Mouse (Mus musculus) midbrain, embryonic 12.5 days (tissue): ENCODE measurements around the gene Nif3l1. TPM values are rescaled to one million over a fixed set of nuclear protein-coding genes. Genes with fewer than 3 reads are reported as not detected.
A peak's percentile ranks its signal among the peaks of the same experiment; 100 is the strongest.

ENCODE experiments used
- ATAC-seq: fragments of 200-750 bp; cut with Nextera tagmentation; 2 replicates; pipeline ENCODE4 v1.8.0; 2017; ENCODE audit warnings: low read depth, moderate TSS enrichment, moderate library complexity; ENCODE audit not compliant: low FRiP score
- H3K27ac ChIP-seq: fragments of 300-500 bp; sonication (generic); replicated peaks from 2 replicates; pipeline ENCODE4 v1.5.1; 2016; ENCODE audit warnings: mild to moderate bottlenecking
- H3K27me3 ChIP-seq: fragments of 300-500 bp; sonication (generic); 2 replicates; pipeline ENCODE4 v1.6.1; 2016; ENCODE audit warnings: mild to moderate bottlenecking
- H3K36me3 ChIP-seq: fragments of 300-500 bp; sonication (generic); 2 replicates; pipeline ENCODE4 v1.6.1; 2016
- H3K4me1 ChIP-seq: fragments of 300-500 bp; sonication (generic); 2 replicates; pipeline ENCODE4 v1.6.1; 2016
- H3K4me2 ChIP-seq: fragments of 300-500 bp; sonication (generic); replicated peaks from 2 replicates; pipeline ENCODE4 v1.6.1; 2016; ENCODE audit warnings: mild to moderate bottlenecking, moderate library complexity
- H3K4me3 ChIP-seq: fragments of 300-500 bp; sonication (generic); 2 replicates; pipeline ENCODE4 v1.5.1; 2016; ENCODE audit warnings: mild to moderate bottlenecking
- H3K9ac ChIP-seq: fragments of 300-500 bp; sonication (generic); replicated peaks from 2 replicates; pipeline ENCODE4 v1.6.1; 2016; ENCODE audit warnings: mild to moderate bottlenecking, moderate library complexity
- H3K9me3 ChIP-seq: fragments of 300-500 bp; sonication (generic); 2 replicates; pipeline ENCODE4 v1.6.1; 2016; ENCODE audit warnings: mild to moderate bottlenecking
- WGBS: fragments of 180-500 bp; shearing (Covaris S2); methylation state at CpG from one replicate; pipeline ENCODE4 v1.1.7; 2016; 5-methylcytosine and 5-hydroxymethylcytosine counted together
- polyA plus RNA-seq: library from polyadenylated mRNA; unstranded; fragments of >200 nt; fragmentation: Nextera tagmentation; extraction: Ambion mirVana; gene quantifications from 2 replicates; pipeline ENCODE4 v1.2.1, GENCODE M21; 2016

Gene Nif3l1
- polyA plus RNA-seq, 1 experiment from 2014 or later, result 61.8 TPM

GRCm38 (mm10) chr1:58458867-58459266 is 13.9 kb downstream of the Nif3l1 start:
- Histone ChIP-seq H3K9me3 (no peaks in the 10 kb centered on the region), H3K36me3 (peaks cover 92% of the 10 kb centered on the region), H3K4me1 (no peaks in the 10 kb centered on the region), H3K4me2 (no peak overlapping the region), H3K27me3 (no peaks in the 10 kb centered on the region), H3K27ac (no peak overlapping the region), H3K4me3 (no peak overlapping the region), H3K9ac (no peak overlapping the region)
- WGBS, result 86% methylated on average over 2 of the region's 2 CpGs
- ATAC-seq, result no peak

GRCm38 (mm10) chr1:58460566-58460965 is 15.6 kb downstream of the Nif3l1 start:
- H3K9ac ChIP-seq, result no peak overlapping the region
- no peak for ATAC-seq
- H3K27ac ChIP-seq, result no peak overlapping the region
- H3K9me3 ChIP-seq, result no peaks in the 10 kb centered on the region
- no peak overlapping the region for H3K4me3 ChIP-seq
- no peaks in the 10 kb centered on the region for H3K4me1 ChIP-seq
- no peaks in the 10 kb centered on the region for H3K27me3 ChIP-seq
- no peak overlapping the region for H3K4me2 ChIP-seq
- peaks cover 92% of the 10 kb centered on the region for H3K36me3 ChIP-seq
- 98% methylated on average over 3 of the region's 3 CpGs for WGBS

- no peak overlapping the region for H3K4me3 ChIP-seq
- no peak overlapping the region for H3K27ac ChIP-seq
- no peak overlapping the region for H3K4me2 ChIP-seq
- no peak overlapping the region for H3K9ac ChIP-seq
- H3K27me3 ChIP-seq, result no peaks in the 10 kb centered on the region
- ATAC-seq, result no peak
- no peaks in the 10 kb centered on the region for H3K9me3 ChIP-seq
- 92% methylated on average over 2 of the region's 2 CpGs for WGBS
- H3K36me3 ChIP-seq, result peaks cover 78% of the 10 kb centered on the region
- no peaks in the 10 kb centered on the region for H3K4me1 ChIP-seq
Measured at GRCm38 (mm10) chr1:58463935-58464334, 19.0 kb downstream of the Nif3l1 start.

- no peaks in the 10 kb centered on the region for H3K9me3 ChIP-seq
- no peak overlapping the region for H3K4me2 ChIP-seq
- H3K36me3 ChIP-seq, result peaks cover 78% of the 10 kb centered on the region
- H3K4me3 ChIP-seq, result no peak overlapping the region
- 92% methylated on average over 4 of the region's 4 CpGs for WGBS
- no peaks in the 10 kb centered on the region for H3K27me3 ChIP-seq
- ATAC-seq, result no peak
- H3K27ac ChIP-seq, result no peak overlapping the region
- H3K9ac ChIP-seq, result no peak overlapping the region
- no peaks in the 10 kb centered on the region for H3K4me1 ChIP-seq
Measured at GRCm38 (mm10) chr1:58465042-58465441, 20.1 kb downstream of the Nif3l1 start.

- Histone ChIP-seq H3K9ac (no peak overlapping the region), H3K27ac (no peak overlapping the region), H3K4me3 (no peak overlapping the region), H3K4me2 (no peak overlapping the region), H3K36me3 (peaks cover 79% of the 10 kb centered on the region), H3K27me3 (no peaks in the 10 kb centered on the region), H3K4me1 (no peaks in the 10 kb centered on the region), H3K9me3 (no peaks in the 10 kb centered on the region)
- ATAC-seq, result no peak
- 89% methylated on average over 4 of the region's 4 CpGs for WGBS
Measured at GRCm38 (mm10) chr1:58465561-58465960, 20.6 kb downstream of the Nif3l1 start.

GRCm38 (mm10) chr1:58475662-58476061 is 30.7 kb downstream of the Nif3l1 start:
- WGBS, result 96% methylated on average over 8 of the region's 8 CpGs
- H3K36me3 ChIP-seq, result peaks cover 79% of the 10 kb centered on the region
- no peak for ATAC-seq

GRCm38 (mm10) chr1:58482647-58483046 is 37.7 kb downstream of the Nif3l1 start:
- WGBS, result 93% methylated on average over 4 of the region's 4 CpGs
- H3K9me3 ChIP-seq, result no peaks in the 10 kb centered on the region
- no peak overlapping the region for H3K4me2 ChIP-seq
- no peaks in the 10 kb centered on the region for H3K4me1 ChIP-seq
- no peak overlapping the region for H3K9ac ChIP-seq
- H3K36me3 ChIP-seq, result peaks cover 78% of the 10 kb centered on the region
- H3K27me3 ChIP-seq, result no peaks in the 10 kb centered on the region
- no peak overlapping the region for H3K4me3 ChIP-seq
- no peak for ATAC-seq
- H3K27ac ChIP-seq, result no peak overlapping the region

More at GRCm38 (mm10) chr1:58475662-58476061, 30.7 kb downstream of the Nif3l1 start:
- no peaks in the 10 kb centered on the region for H3K27me3 ChIP-seq
- H3K4me3 ChIP-seq, result no peak overlapping the region
- H3K4me1 ChIP-seq, result no peaks in the 10 kb centered on the region
- no peak overlapping the region for H3K4me2 ChIP-seq
- no peaks in the 10 kb centered on the region for H3K9me3 ChIP-seq
- no peak overlapping the region for H3K27ac ChIP-seq
- H3K9ac ChIP-seq, result no peak overlapping the region

GRCm38 (mm10) chr1:58495603-58496002 is 50.7 kb downstream of the Nif3l1 start:
- H3K9ac ChIP-seq, result no peak overlapping the region
- no peak for ATAC-seq
- H3K36me3 ChIP-seq, result peaks cover 87% of the 10 kb centered on the region
- no peak overlapping the region for H3K4me3 ChIP-seq
- no peak overlapping the region for H3K27ac ChIP-seq
- no peaks in the 10 kb centered on the region for H3K4me1 ChIP-seq
- 94% methylated on average over 6 of the region's 6 CpGs for WGBS
- H3K4me2 ChIP-seq, result no peak overlapping the region
- H3K27me3 ChIP-seq, result no peaks in the 10 kb centered on the region
- no peaks in the 10 kb centered on the region for H3K9me3 ChIP-seq

- no peak for ATAC-seq
- H3K27ac ChIP-seq, result no peak overlapping the region
- peaks cover under 1% of the 10 kb centered on the region; the same call in 1 of the 2 replicates for H3K4me1 ChIP-seq
- no peak overlapping the region for H3K4me2 ChIP-seq
- no peak overlapping the region for H3K4me3 ChIP-seq
- 95% methylated on average over 4 of the region's 4 CpGs for WGBS
- no peaks in the 10 kb centered on the region for H3K27me3 ChIP-seq
- H3K36me3 ChIP-seq, result peaks cover 71% of the 10 kb centered on the region
- no peak overlapping the region for H3K9ac ChIP-seq
- H3K9me3 ChIP-seq, result no peaks in the 10 kb centered on the region
Measured at GRCm38 (mm10) chr1:58497678-58498077, 52.7 kb downstream of the Nif3l1 start.

- ATAC-seq, result no peak
- Histone ChIP-seq H3K9ac (no peak overlapping the region), H3K27ac (no peak overlapping the region), H3K4me1 (peaks cover 11% of the 10 kb centered on the region), H3K27me3 (no peaks in the 10 kb centered on the region), H3K36me3 (peaks cover 64% of the 10 kb centered on the region), H3K4me3 (no peak overlapping the region), H3K4me2 (no peak overlapping the region), H3K9me3 (no peaks in the 10 kb centered on the region)
- 100% methylated on average over 1 of the region's 1 CpGs for WGBS
Measured at GRCm38 (mm10) chr1:58498758-58499157, 53.8 kb downstream of the Nif3l1 start.

GRCm38 (mm10) chr1:58503134-58503533 is 58.2 kb downstream of the Nif3l1 start:
- Histone ChIP-seq H3K9me3 (peaks cover 19% of the 10 kb centered on the region), H3K9ac (no peak overlapping the region), H3K4me3 (peak overlapping the region; percentile 98; the same call in 1 of the 2 replicates), H3K27ac (no peak overlapping the region), H3K27me3 (no peaks in the 10 kb centered on the region), H3K4me1 (peaks cover 19% of the 10 kb centered on the region), H3K4me2 (peak overlapping the region; percentile 72; the same call in 1 of the 2 replicates), H3K36me3 (peaks cover 35% of the 10 kb centered on the region)
- ATAC-seq, result no peak

- Histone ChIP-seq H3K4me1 (peaks cover 19% of the 10 kb centered on the region), H3K27me3 (no peaks in the 10 kb centered on the region), H3K9ac (peak overlapping the region; percentile 95), H3K4me3 (peak overlapping the region; percentile 98), H3K9me3 (peaks cover 27% of the 10 kb centered on the region), H3K36me3 (peaks cover 29% of the 10 kb centered on the region), H3K4me2 (peak overlapping the region; percentile 72), H3K27ac (peak overlapping the region; percentile 88; the same call in 1 of the 2 replicates)
- ATAC-seq, result no peak
- WGBS, result 33% methylated on average over 9 of the region's 9 CpGs
Measured at GRCm38 (mm10) chr1:58503793-58504370, 58.9 kb downstream of the Nif3l1 start.
